Mouse (Mus musculus) cerebellum, postnatal 4 days (tissue): ENCODE measurements around the gene Fam89a.

Source experiments
- DNase-seq, 2 experiments: peaks; one replicate each; pipeline ENCODE4 v3.0.0; 2022; ENCODE audit warnings: low spot score in 2 of 2, mixed read lengths in 1 of 2

The Fam89a gene

GRCm38 (mm10) chr8:124754101-124754791 lies 2.6 kb upstream of the Fam89a start:
- peak in 1 of 2 experiments; percentile 6 for DNase-seq

- DNase-seq = no peak
Observed at GRCm38 (mm10) chr8:124752325-124752862, 762 bp upstream of the Fam89a start.

DNA sequence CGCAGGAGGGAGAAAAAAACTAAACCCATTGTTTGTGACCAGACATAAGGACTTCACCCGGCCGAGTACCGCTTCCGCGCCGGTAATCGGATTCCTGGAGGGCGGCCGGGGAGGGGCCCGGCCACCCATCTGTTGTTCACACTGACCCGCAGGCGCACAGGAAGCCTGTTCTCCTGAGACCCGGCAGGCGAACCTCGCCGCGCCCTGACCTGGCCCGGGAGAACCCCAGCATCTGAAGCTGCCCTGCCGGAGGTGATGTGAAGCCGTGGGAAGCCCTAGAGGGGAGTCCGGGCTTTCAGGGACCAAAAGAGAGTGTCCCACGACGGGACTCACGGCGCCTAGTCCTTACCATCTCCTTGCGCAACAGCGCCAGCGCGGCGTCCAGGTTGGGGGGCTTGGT lies 441 bp downstream of the Fam89a start:
- DNase-seq = no peak

DNA sequence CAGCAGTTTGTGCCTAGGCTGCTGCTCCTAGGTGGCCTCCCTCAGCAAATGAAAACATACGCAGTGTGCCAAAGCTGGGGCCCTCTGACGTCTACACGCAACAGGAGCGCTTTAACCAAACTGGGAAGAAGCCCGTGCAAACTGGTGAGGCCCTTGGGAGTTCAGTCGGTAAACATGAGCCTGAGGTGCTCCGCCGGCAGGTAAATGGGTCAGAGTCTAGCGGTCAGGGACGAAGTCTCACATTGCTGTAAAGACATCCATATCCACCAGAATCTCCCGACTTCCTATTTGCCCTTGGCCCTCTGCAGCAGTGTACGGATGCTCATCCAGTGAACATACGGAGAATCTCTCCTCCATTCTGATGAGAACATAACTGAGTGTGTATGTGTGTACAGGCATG lies 5.0 kb downstream of the Fam89a start:
- no peak for DNase-seq

GRCm38 (mm10) chr8:124739268-124739667 lies 12.4 kb downstream of the Fam89a start:
- no peak for DNase-seq

- no peak for DNase-seq
Observed at GRCm38 (mm10) chr8:124735371-124735911, 16.2 kb downstream of the Fam89a start.

- DNase-seq = no peak
Observed at GRCm38 (mm10) chr8:124732828-124733227, 18.8 kb downstream of the Fam89a start.

DNA sequence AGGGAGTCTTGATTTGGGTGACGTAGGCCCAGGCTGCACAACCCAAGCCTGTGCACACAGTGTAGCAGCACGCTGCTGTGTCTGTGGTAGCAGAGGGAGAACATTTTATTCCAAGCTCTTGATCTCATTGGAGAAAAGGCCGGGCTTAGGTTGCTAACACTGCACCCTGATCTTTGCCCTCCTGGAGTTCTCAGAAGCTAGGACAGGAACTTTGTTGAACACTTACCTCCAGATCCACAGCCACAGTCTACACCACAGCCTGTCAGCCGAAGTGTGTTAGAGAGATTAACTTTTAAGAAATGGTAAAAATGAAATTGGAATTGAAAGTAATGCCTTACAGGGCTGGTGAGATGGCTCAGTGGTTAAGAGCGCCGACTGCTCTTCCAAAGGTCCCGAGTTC lies 27.3 kb downstream of the Fam89a start:
- no peak for DNase-seq

GRCm38 (mm10) chr8:124721862-124722515 lies 29.6 kb downstream of the Fam89a start, which contains the start of the genes Ttc13 and Arv1:
Gene Ttc13, minus strand, starts transcription at chr8:124721983.
Gene Arv1, plus strand, starts transcription at chr8:124722139.
- DNase-seq = peak; percentile 79 to 95

DNA sequence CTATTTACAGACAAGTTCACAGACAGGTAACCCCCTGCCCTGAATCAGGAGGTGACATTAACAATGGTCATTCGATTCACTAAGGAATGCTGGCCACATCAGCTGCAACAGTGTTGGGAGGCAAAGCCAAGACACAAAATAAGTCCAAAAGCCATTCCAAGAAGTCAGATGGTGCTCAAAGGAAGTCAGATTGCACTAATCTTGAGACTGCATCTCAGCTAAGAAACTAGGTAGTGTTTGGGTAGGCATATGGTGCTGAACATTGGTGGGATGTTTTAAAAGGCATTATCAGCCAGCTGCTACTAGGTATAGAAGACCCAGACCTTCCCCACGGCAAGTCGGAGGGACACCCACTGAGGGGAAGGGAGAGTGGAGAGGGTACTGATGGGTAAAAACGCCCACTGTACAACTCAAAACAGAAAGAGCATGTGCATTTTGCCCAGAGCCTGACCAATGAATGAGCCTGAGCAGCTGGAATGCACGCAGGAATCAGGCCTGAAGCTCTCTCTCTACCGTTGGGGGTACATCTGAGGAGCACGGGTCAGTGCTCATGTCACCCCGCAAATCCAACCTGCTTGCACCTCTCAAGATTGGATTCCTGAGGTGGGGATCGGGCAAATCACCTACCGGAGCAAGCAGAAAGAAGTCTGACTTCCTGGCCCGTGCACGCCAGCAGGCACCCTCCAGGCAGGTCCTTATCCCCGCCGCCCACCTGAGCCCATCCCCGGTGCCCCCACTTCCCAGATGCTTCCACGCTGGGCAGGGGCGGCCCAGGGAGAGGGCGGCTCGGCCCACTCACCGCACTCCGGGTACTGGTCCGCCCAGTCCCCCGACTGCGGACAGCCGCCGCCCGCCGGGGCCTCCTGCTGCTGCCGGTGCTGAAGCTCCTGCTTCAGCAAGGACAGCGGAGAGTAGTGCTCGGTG lies 30.4 kb downstream of the Fam89a start:
- DNase-seq = no peak

- DNase-seq = peak in 1 of 2 experiments; percentile 9
Observed at GRCm38 (mm10) chr8:124720133-124720532, 31.5 kb downstream of the Fam89a start.

DNA sequence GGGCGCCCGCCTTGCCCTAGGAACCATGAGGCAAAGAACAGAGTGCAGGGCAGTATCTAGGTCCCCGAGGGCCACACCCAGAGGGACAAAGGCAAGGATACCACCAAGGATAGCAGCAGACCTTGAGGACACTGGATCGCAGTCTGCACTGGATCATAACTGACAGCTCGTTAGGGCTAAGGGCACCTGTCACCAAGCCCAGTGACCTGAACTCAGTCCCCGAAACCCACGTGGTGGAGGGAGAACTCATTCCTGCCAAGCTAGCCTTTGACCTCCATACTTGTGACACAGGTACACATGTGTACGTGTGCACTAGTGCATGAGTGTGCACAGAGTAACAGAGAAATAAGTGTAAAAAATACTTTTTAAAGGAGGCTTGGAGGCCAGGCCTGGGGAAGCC lies 35.9 kb downstream of the Fam89a start:
- DNase-seq = no peak

DNA sequence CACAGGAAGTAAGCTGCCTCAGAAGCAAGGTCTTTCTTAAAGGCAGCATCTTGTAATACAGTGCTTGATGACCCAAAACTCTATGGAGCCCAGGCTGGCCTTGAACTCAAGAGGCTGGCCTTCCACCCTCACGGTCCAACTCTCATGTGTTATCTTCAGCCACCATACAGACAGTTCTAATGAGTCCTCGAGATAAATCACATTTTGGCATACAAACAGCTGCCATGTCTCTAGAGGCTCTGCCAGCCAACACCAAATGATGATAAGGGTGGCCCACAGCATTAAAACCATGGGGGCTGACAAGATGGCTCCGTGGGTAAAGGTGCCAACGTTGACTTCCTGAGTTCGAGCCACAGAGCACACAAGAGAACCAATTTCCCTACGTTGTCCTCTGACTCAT lies 38.4 kb downstream of the Fam89a start:
- DNase-seq = no peak

GRCm38 (mm10) chr8:124705823-124706222 lies 45.8 kb downstream of the Fam89a start:
- DNase-seq = no peak

DNA sequence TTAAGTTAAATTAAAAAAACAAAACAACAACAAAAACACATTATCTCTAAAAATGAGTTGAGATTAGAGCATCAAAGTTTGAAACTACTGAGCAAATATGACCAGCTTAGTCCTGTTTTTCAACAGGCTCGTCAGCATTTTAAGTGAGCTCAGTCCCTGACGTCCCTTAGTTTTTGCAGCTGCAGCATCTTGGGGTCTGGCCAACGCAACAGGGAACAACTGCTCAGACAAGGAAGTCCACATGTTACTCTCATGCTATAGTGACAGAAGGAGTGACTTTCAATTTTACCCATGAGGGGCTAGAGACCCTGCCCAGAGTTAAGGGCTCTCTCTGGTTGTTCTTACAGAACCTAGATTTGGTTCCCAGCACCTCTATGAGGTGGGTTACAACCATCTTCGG lies 47.3 kb downstream of the Fam89a start:
- no peak for DNase-seq

- no peak for DNase-seq
Observed at GRCm38 (mm10) chr8:124703526-124703925, 48.1 kb downstream of the Fam89a start.

DNA sequence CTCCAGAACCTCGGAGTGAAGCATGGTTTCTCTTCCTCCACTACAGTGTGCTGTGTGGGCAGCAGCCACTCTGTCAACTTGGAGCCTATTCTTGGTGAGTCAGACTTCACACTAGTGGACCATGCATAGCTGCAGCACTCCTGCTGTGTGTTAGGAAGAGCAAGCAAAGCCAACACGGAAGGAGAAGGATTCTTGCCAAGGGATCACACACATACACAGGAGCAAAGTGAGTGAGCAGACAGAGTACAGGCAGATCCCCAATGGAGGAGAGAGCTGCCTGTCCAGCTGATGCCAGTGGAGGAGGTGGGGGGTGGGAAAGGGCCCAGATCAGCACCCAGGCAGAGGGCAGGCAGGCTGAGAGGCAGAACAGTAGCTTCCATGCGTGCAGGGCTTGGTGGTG lies 49.4 kb downstream of the Fam89a start:
- no peak for DNase-seq

- no peak for DNase-seq
Observed at GRCm38 (mm10) chr8:124701023-124701422, 50.6 kb downstream of the Fam89a start.

DNA sequence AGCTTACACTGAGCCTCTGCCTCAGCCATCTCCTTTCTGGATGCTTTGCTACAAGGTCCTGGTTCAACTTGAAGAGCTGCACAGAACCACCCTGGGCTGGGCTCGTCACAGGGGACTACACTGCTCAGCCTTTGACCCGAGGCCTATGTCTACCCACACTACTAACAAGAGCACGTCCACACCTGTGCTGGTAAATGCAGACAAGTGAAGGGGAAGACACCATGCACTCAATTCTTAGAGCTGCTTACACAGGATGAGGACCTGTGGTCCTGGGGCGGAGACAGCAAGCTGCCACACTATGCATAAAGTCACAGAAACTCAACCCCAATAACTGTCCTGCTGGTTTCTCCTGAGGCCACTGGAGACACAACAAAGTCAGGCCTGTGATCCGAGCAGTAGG lies 51.4 kb downstream of the Fam89a start:
- no peak for DNase-seq

DNA sequence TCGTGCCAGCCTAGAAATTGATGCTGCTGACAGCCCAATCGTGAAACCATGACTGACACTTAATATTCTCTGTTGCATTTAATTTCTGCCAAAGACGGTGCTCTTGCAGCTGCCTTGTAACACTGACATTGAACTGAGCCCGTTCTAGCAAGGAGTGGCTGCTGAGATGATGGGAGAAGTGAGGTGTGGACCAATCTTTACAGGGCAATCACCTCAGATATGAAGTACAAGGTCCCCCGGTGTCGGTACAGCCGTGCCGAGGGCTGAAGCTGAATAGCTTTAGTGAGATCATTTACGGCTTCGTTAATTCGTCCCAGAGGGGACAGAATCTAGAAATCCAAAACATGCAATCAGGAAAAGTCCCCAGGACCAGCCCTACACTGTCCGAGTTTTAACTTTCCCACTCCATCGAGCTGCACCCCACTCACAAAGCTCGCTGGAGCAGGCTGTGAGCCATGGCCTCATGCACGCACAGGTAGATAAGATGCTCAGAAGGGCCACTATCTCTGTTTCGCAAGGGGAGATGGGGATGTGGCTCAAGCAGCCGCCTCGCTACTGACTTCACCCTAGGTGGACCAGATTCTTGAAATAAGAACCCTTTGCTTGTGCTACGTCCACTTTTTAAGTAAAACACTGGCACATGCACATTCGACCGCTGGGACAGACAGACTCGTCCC lies 56.1 kb downstream of the Fam89a start:
- no peak for DNase-seq

DNA sequence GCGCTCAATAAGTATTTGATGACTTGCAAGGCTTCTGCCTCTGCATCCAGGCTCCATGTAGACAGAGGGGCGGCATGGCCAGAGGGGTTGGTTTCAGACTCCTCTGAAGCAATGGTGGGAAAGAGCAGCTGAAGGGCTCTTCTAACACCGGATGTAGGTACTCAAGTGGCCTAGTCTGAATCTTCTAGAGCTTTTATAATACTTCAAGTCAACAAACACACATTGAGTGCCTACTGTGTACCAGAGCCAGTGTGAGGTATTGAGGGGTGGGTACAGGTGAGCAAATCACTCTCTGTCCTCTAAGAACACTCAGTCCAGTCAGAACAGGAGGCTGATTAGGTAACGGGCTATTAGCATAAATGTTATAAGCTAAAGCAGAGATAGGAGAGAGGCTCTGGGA lies 59.9 kb downstream of the Fam89a start:
- DNase-seq = no peak
